Mouse (Mus musculus): ENCODE data around the gene Pla2g6. TPM values are rescaled to one million over a fixed set of nuclear protein-coding genes. Genes with fewer than 3 reads are reported as not detected.

Pla2g6 gene
- total and polyA plus RNA-seq, 2 experiments from 2014 or later: 17.6 to 26.8 TPM

DNA sequence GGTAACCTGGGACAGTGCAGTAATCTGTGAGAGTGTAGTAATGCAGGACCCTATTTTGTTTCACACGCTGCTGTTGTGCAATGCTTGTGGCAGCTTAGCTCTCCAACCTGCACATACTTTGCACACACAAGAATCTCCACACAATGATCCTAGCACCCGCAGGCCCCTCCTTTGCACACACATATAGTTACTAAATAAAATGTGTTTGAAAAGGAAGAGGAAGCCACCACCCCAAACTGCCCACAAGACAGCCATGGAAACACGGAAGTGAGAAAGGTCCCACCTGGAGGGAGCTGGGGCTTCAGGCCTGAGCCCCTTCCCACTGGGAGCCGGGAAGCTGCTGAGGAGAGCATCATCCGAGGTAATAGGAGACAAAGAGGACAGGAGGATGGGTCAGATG lies 10.8 kb upstream of the Pla2g6 start:
- Histone ChIP-seq H3K4me3 (ENCODE audit: low read depth, low read length) (no peak overlapping the region), H3K4me2 (ENCODE audit: low read depth, low read length, poor library complexity, severe bottlenecking) (no peak overlapping the region), H3K36me3 (ENCODE audit: insufficient read depth, low read length) (no peaks in the 10 kb centered on the region), H3K27ac (ENCODE audit: low read depth, low read length) (no peak overlapping the region), H3K9me3 (ENCODE audit: low read length) (no peaks in the 10 kb centered on the region), H3K9ac (replicated peaks; ENCODE audit: low read length, poor library complexity, severe bottlenecking) (no peak overlapping the region), H3K27me3 (ENCODE audit: insufficient read depth, low read length) (no peaks in the 10 kb centered on the region), H3K4me1 (ENCODE audit: insufficient read depth, low read length) (no peaks in the 10 kb centered on the region)
- no peak for ATAC-seq (ENCODE audit: low FRiP score)
- 74% methylated on average over 5 of the region's 5 CpGs for WGBS
- TF ChIP-seq CTCF (IDR thresholded peaks at IDR 0.05): no peak
- DNase-seq (ENCODE audit: low spot score): no peak

DNA sequence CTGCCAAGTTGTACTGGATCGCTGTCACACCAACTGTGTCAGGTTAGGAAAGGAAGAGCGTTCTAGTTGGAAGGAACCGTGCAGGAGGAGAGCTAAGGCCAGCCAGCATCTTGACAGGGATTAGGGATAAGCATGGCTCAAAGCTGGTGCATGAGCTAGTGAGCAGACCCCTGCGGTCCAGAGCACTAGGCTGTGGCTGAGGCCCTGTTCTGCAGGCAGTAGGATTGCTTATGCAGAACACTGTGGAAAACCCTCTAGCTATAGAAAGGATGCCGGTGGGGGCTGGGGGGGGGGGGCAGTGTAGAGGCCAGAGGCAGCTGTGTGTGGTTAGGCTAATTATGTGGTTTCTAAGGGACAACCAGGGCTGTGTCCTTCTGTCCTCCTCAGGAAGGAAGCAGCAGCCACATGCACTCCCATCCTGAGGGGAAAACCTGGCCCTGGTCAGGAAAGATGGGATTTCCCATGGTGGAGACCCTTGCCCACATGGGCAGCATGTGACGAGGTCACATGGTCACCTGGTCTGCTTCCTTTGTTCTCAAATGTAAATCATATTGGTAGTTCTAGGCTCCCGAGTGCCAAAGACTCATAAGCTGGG lies 7.0 kb upstream of the Pla2g6 start:
- Histone ChIP-seq H3K36me3 (ENCODE audit: insufficient read depth, low read length) (no peaks in the 10 kb centered on the region), H3K4me1 (ENCODE audit: insufficient read depth, low read length) (no peaks in the 10 kb centered on the region), H3K4me2 (ENCODE audit: low read depth, low read length, poor library complexity, severe bottlenecking) (no peak overlapping the region), H3K9me3 (ENCODE audit: low read length) (no peaks in the 10 kb centered on the region), H3K9ac (replicated peaks; ENCODE audit: low read length, poor library complexity, severe bottlenecking) (no peak overlapping the region), H3K4me3 (ENCODE audit: low read depth, low read length) (no peak overlapping the region), H3K27me3 (ENCODE audit: insufficient read depth, low read length) (no peaks in the 10 kb centered on the region), H3K27ac (ENCODE audit: low read depth, low read length) (no peak overlapping the region)
- 41% methylated on average over 7 of the region's 7 CpGs for WGBS
- ATAC-seq (ENCODE audit: low FRiP score) (no peak), DNase-seq (ENCODE audit: low spot score) (no peak)
- TF ChIP-seq CTCF (IDR thresholded peaks at IDR 0.05): no peak

DNA sequence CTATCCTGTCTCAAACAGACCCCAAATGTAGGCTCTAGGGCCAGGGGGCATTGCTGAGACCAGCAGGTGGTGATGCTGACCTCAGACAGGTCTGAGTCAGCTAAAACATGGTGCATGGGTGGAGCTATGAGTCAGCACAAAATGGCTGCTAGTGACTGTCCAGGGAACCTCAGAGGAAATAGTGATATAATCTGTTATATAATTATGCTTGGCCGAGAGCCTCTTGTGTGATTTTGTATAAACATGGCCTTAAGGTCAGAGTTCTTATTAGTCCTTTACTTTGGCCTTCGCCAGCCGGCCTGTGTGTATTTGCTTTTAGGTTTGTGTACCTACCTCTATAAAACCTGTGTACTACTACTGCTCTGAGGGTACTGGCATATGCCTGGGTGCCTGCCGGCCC lies 5.2 kb upstream of the Pla2g6 start:
- H3K4me3 ChIP-seq (ENCODE audit: low read depth, low read length): no peak overlapping the region
- H3K4me2 ChIP-seq (ENCODE audit: low read depth, low read length, poor library complexity, severe bottlenecking): no peak overlapping the region
- H3K27ac ChIP-seq (ENCODE audit: low read depth, low read length): no peak overlapping the region
- ATAC-seq (ENCODE audit: low FRiP score): no peak
- H3K9ac ChIP-seq (replicated peaks; ENCODE audit: low read length, poor library complexity, severe bottlenecking): no peak overlapping the region
- no peaks in the 10 kb centered on the region for H3K4me1 ChIP-seq (ENCODE audit: insufficient read depth, low read length)
- H3K27me3 ChIP-seq (ENCODE audit: insufficient read depth, low read length): no peaks in the 10 kb centered on the region
- no peaks in the 10 kb centered on the region for H3K36me3 ChIP-seq (ENCODE audit: insufficient read depth, low read length)
- 81% methylated on average over 4 of the region's 4 CpGs for WGBS
- no peak for DNase-seq (ENCODE audit: low spot score)
- no peaks in the 10 kb centered on the region for H3K9me3 ChIP-seq (ENCODE audit: low read length)
- TF ChIP-seq CTCF (IDR thresholded peaks at IDR 0.05): no peak

DNA sequence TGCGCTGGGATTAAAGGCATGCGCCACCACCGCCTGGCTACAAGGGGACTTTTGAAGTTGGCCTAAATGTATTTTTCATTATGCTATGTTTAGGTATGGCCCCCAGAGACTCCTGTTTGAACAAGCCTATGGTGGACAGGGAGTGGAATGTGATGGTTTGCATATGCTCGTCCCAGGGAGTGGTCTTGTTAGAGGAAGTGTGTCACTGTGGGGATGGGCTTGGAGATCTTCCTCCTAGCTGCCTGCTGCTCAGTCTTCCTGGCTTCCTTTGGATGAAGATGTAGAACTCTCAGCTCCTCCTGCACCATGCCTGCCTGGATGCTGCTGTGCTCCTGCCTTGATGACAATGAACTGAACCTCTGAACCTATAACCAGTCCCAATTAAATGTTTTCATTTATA lies 2.3 kb upstream of the Pla2g6 start:
- TF ChIP-seq CTCF (IDR thresholded peaks at IDR 0.05): no peak
- ATAC-seq (ENCODE audit: low FRiP score) (no peak), DNase-seq (ENCODE audit: low spot score) (no peak)
- H3K4me1 ChIP-seq (ENCODE audit: insufficient read depth, low read length): 0 out of 2 replicates have a peak, but pooled peaks cover 3% of the 10 kb centered on the region
- no peaks in the 10 kb centered on the region for H3K27me3 ChIP-seq (ENCODE audit: insufficient read depth, low read length)
- H3K4me2 ChIP-seq (ENCODE audit: low read depth, low read length, poor library complexity, severe bottlenecking): no peak overlapping the region
- 69% methylated on average over 4 of the region's 4 CpGs for WGBS
- H3K9me3 ChIP-seq (ENCODE audit: low read length): no peaks in the 10 kb centered on the region
- H3K9ac ChIP-seq (replicated peaks; ENCODE audit: low read length, poor library complexity, severe bottlenecking): no peak overlapping the region
- no peak overlapping the region for H3K4me3 ChIP-seq (ENCODE audit: low read depth, low read length)
- no peak overlapping the region for H3K27ac ChIP-seq (ENCODE audit: low read depth, low read length)
- H3K36me3 ChIP-seq (ENCODE audit: insufficient read depth, low read length): no peaks in the 10 kb centered on the region

DNA sequence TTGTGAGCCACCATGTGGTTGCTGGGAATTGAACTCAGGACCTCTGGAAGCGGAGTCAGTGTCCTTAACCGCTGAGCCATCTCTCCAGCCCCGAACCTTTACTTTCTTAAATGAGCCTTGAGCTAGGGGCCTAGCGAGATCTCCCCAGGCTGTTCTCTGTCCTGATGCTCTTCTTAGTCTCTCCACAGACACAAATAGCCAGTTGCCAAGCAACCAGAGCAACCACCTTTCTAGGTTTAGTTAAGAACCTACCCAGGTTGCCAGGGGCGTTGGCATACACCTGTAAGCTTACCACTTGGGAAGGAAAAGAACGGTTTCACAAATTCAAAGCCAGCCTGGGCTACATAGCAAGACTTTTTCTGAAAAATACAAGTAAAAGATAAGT lies 1.8 kb upstream of the Pla2g6 start:
- Histone ChIP-seq H3K9me3 (ENCODE audit: low read length) (no peaks in the 10 kb centered on the region), H3K4me2 (ENCODE audit: low read depth, low read length, poor library complexity, severe bottlenecking) (no peak overlapping the region), H3K36me3 (ENCODE audit: insufficient read depth, low read length) (no peaks in the 10 kb centered on the region), H3K27ac (ENCODE audit: low read depth, low read length) (no peak overlapping the region), H3K4me1 (ENCODE audit: insufficient read depth, low read length) (0 out of 2 replicates have a peak, but pooled peaks cover 6% of the 10 kb centered on the region), H3K4me3 (ENCODE audit: low read depth, low read length) (no peak overlapping the region), H3K27me3 (ENCODE audit: insufficient read depth, low read length) (no peaks in the 10 kb centered on the region), H3K9ac (replicated peaks; ENCODE audit: low read length, poor library complexity, severe bottlenecking) (no peak overlapping the region)
- DNase-seq (ENCODE audit: low spot score): no peak
- no peak for TF ChIP-seq CTCF (IDR thresholded peaks at IDR 0.05)
- WGBS: 83% methylated on average over 6 of the region's 6 CpGs
- ATAC-seq (ENCODE audit: low FRiP score): no peak

DNA sequence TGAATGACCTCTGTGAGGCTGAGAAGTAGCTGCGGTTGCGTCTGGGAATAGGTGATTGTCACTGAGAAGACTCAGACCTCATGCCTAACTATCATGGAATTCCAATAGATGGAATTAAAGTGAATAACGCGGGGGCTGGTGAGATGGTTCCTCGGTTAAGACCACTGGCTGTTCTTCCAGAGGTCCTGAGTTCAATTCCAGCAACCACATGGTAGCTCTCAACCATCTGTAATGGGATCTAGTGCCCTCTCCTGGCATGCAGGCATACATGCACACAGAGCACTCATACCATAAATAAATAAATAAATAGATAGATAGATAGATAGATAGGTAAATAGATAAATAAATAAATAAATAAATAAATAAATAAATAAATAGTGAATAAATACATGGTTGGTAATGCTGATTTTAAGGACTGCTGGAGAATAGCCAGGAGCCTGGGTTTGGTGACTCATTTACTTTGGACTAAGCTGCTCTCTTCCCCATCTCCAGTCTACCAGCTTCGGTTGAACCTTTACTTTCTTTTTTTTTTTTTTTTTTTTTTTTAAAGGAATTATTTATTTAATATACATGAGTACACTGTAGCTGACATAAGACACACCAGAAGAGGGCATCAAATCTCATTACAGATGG lies 1.3 kb upstream of the Pla2g6 start:
- no peak overlapping the region for H3K27ac ChIP-seq (ENCODE audit: low read depth, low read length)
- H3K4me1 ChIP-seq (ENCODE audit: insufficient read depth, low read length): 0 out of 2 replicates have a peak, but pooled peaks cover 6% of the 10 kb centered on the region
- H3K36me3 ChIP-seq (ENCODE audit: insufficient read depth, low read length): no peaks in the 10 kb centered on the region
- H3K27me3 ChIP-seq (ENCODE audit: insufficient read depth, low read length): no peaks in the 10 kb centered on the region
- TF ChIP-seq CTCF (IDR thresholded peaks at IDR 0.05): peak; percentile 32; the same call in 1 of the 2 replicates
- no peak overlapping the region for H3K4me2 ChIP-seq (ENCODE audit: low read depth, low read length, poor library complexity, severe bottlenecking)
- no peak overlapping the region for H3K9ac ChIP-seq (replicated peaks; ENCODE audit: low read length, poor library complexity, severe bottlenecking)
- DNase-seq (ENCODE audit: low spot score) (no peak), ATAC-seq (ENCODE audit: low FRiP score) (no peak)
- H3K4me3 ChIP-seq (ENCODE audit: low read depth, low read length): no peak overlapping the region
- WGBS: 95% methylated on average over 6 of the region's 6 CpGs
- H3K9me3 ChIP-seq (ENCODE audit: low read length): no peaks in the 10 kb centered on the region
